Mouse (Mus musculus): ENCODE measurements around the gene Ascl5.

DNA sequence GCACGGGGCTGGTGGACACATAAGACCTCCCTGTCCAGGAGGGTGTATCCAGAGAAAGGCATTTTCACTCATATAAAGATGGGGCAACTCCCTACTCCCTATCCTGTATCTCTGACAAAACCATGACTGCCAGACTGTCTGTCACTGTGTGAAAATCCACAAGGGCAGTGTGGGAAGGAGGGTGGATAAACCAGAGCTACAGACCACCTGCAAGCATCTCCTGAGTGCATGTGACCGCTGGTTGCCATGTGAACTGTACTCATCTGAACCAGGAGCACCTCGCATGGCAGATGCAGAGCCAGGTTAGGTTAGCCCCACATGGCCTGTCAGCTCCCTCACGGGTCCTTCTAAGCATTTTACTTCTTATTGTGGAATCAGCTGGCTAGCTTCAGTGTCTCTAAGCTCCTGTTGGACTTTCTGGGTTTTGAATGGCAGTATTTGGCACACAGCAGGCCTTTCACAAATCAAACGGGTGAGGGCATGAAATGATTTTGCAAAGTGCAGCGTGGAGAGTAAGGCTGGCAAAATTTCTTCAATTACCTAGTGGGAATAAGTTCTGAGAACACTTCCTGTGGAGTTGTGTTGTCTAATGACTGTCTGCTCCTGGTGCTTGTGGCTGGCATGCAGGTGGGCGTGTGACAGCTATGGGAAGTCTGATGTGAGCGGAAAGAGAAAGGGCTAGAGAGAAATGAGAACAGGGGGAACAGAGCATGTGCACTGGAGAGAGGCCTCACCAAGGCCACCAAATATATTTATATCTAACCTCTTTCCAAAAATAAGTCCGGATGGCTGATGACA, 39.0 kb downstream of the Ascl5 start:
- TF ChIP-seq CTCF (IDR thresholded peaks at IDR 0.05; ENCODE audit: extremely low read depth, insufficient read depth, insufficient read length, insufficient replicate concordance): no peak
- TF ChIP-seq POLR2A (IDR thresholded peaks at IDR 0.05; ENCODE audit: low read depth, low read length): no peak
